Mouse (Mus musculus) myocyte (in vitro differentiated cells): ENCODE results near the gene Rpl22.

Experiments used
- CEBPB ChIP-seq: IDR thresholded peaks from 2 replicates; pipeline ENCODE4 v1.6.1; 2011; ENCODE audit warnings: mild to moderate bottlenecking, moderate library complexity; ENCODE audit not compliant: poor library complexity, insufficient read depth, severe bottlenecking
- E2F4 ChIP-seq: IDR thresholded peaks from one replicate; pipeline ENCODE4 v1.6.1; 2011; ENCODE audit warnings: mild to moderate bottlenecking, control low read depth, moderate library complexity; ENCODE audit not compliant: insufficient read depth
- MAX ChIP-seq: IDR thresholded peaks from one replicate; pipeline ENCODE4 v1.6.1; 2011; ENCODE audit warnings: low read depth, mild to moderate bottlenecking, control low read depth
- MYOD1 ChIP-seq, 3 experiments: IDR thresholded peaks; one replicate each; pipeline ENCODE4 v1.6.1; 2011; ENCODE audit warnings: control low read depth in 2 of 3, low read depth in 2 of 3, mild to moderate bottlenecking in 2 of 3, moderate library complexity in 1 of 3; ENCODE audit not compliant: insufficient read length in 2 of 3, control insufficient read depth in 1 of 3
- MYOG ChIP-seq, 3 experiments: IDR thresholded peaks; one replicate each; pipeline ENCODE4 v1.6.1; 2011; ENCODE audit warnings: control low read depth in 2 of 3, low read depth in 2 of 3, mild to moderate bottlenecking in 2 of 3; ENCODE audit not compliant: insufficient read length in 2 of 3, control insufficient read depth in 1 of 3, insufficient read depth in 1 of 3
- POLR2A ChIP-seq: IDR thresholded peaks from one replicate; pipeline ENCODE4 v1.6.1; 2011; ENCODE audit warnings: low read depth, mild to moderate bottlenecking, control low read depth, moderate library complexity; ENCODE audit not compliant: insufficient read length
- POLR2AphosphoS2 ChIP-seq: IDR thresholded peaks from one replicate; pipeline ENCODE4 v1.6.1; 2011; ENCODE audit warnings: low read depth, control low read depth; ENCODE audit not compliant: insufficient read length
- REST ChIP-seq: IDR thresholded peaks from one replicate; pipeline ENCODE4 v1.6.1; 2011; ENCODE audit warnings: mild to moderate bottlenecking, control low read depth, moderate library complexity; ENCODE audit not compliant: insufficient read depth, insufficient read length
- SRF ChIP-seq: IDR thresholded peaks from one replicate; pipeline ENCODE4 v1.6.1; 2011; ENCODE audit warnings: low read depth; ENCODE audit not compliant: control insufficient read depth, insufficient read length
- TCF12 ChIP-seq: IDR thresholded peaks from one replicate; pipeline ENCODE4 v1.6.1; 2011; ENCODE audit warnings: mild to moderate bottlenecking, control low read depth; ENCODE audit not compliant: poor library complexity, insufficient read depth, severe bottlenecking
- TCF3 ChIP-seq: IDR thresholded peaks from one replicate; pipeline ENCODE4 v1.6.1; 2011; ENCODE audit warnings: low read depth, control low read depth; ENCODE audit not compliant: insufficient read length
- USF1 ChIP-seq: IDR thresholded peaks from one replicate; pipeline ENCODE4 v1.6.1; 2011; ENCODE audit warnings: low read depth, mild to moderate bottlenecking, control low read depth, moderate library complexity

DNA sequence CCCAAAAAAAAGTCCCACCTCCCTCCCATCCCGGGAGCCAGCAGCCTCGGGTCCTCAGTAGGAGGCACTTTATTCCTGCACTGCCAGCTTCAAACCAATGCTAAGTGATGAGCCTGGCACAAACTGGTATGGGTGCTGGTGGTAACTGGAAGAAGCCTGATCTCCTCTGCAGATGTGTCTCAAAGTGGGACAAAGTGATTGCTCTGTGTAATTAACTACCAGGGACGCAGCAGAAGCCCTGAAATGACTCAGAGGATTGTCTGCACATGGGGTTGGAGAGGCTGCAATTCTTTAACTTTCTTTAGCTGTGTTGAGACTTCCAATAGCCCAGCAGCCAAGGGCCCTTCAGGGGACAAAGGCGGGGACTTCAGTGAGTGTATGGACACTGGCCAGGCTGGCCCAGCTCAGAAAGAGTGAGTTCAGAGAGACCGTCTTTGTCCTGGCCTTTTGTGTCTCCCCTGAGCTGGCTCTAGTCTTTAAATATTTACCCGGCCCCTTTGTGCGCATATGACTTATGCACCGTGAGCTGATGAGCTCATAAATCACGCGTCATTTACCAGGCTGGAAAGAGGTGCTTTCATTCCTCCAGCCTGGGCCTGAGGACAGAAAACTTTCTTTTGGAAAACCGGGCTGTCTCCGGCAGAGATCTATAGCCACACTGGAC, 33.3 kb upstream of the Rpl22 start:
- TF ChIP-seq POLR2A (no peak), E2F4 (no peak), TCF3 (no peak), MAX (no peak), CEBPB (no peak), MYOD1 (IDR thresholded peaks at IDR 0.05; ENCODE audit: control insufficient read depth in 1 of 3, insufficient read length in 2 of 3, low read depth in 2 of 3) (no peak), SRF (no peak), POLR2AphosphoS2 (no peak), TCF12 (no peak), USF1 (no peak), REST (no peak), MYOG (IDR thresholded peaks at IDR 0.05; ENCODE audit: control insufficient read depth in 1 of 3, insufficient read depth in 1 of 3, insufficient read length in 2 of 3, low read depth in 2 of 3) (no peak)
